Mouse (Mus musculus): ENCODE results near the gene Jade1.
A peak's percentile ranks its signal among the peaks of the same experiment; 100 is the strongest.

The Jade1 gene

DNA sequence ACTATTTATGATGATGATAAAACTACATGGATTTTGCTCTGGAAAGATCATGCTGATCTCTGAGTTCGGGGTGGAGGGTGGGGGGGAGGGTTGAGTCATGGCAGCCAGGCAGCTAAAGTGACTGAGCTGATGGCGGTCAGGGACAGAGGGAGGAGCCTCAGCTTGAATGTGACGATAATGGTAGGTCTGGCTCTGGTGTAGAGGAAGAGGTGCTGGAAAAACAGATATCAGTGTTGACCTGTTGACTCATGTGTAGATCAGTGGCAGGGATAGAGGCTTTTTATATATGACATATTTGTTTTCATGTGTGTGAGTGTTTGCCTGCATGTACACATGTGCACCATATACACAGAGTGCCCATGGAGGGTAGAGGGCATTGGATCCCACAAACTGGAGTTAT is 3.9 kb upstream of the Jade1 start:
- no peak for DNase-seq (ENCODE audit: low spot score)

DNA sequence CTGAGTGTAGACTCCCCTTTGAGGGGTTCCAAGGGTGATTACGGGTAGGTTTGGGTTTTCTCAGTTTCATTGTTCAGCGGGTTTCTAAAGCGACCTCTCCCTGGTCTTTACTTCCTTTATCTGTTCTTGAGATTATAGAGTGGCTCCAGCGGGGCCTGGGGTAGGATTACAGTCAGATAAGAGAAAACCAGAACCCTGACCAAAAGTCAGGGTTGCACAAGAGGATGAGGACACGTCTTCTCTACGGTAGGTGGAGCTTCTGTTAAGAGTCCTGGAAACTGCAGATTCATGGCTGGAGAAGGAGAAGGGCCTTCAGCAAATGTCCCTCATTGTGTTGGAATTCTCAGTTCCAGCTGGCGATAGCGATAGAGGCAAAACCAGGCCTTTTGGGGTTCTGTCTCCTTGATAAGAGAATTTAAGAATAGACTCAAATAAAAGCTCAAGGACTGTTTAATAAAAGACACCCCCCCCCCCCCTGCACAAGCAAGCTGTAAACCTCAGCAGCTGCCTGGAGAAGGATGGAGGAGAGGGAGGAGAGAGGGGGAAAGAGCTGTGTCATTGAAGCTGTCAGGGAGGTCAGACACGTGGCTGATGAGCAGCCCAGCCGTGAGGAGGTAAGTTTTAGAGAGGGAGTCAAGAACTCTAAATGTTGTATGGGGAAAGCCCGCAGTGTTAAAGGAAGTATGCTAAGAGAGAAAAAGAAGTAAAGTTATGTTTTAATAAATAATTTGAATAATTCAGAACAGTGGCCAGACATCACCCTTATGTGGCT is 2.6 kb upstream of the Jade1 start:
- no peak for DNase-seq (ENCODE audit: low spot score)

DNA sequence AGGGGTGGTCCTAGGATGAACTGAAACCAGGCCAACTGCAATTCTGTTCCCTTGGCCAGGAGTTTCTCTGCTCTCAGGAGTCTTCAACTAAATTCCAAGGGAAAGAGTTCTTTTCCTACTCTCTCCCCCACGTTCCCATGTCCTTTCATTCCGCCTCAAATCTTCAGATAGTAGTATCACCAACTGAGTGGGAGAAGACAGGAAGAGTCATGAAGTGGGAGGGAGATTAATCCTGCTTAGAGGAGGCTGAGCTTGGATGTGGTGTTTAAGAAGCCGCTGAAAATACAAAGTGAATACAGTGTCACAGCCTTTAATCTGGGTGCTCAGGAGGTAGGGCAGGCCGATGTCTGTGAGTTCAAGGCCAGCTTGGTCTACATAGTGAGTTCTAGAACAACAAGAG is 1.9 kb upstream of the Jade1 start:
- DNase-seq (ENCODE audit: low spot score): no peak

DNA sequence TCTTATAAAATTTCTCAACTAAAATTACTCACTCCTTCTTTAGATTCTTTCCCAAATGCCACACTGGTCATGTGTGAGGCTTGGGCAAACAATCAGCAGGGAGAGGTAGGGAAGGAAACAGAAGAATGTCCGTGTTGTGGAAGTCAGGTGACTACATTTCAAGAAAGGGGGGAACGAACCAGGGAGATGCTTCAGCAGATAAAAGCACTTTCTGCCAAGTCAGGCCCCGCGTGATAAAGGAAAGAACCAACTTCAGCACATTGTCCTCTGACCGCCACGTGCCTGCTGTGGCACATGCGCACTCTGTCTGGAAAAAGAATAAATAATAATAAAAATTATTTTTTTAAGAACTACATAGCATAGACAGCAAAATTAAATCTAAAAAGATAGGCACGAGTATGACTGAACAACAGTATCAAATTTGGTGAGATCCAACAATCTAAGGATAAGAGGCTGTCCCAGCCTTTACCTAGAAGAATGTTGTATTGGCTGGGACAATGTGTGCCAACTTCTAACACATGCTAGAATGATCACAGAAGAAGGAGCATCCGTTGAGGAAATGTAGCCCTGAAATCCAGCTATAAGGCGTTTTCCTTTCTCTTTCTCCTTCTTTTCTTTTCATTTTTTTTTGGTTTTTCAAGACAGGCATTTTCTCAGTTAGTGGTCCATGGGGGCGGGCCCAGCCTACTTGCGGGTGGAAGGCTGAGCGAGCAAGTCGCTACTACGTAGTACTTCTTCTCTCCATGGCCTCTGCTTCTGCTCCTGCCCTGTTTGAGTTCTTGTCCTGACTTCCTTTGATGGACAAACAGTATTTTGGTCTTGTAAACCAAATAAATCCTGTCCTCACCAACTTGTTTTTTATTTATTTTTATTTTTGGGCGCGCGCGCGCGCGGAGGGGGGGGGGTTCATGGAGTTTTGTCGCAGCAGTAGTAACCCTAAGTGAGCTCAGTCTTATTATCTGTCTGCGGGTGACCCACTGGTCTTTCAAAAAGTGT is 753 bp upstream of the Jade1 start:
- DNase-seq (ENCODE audit: low spot score): no peak

DNA sequence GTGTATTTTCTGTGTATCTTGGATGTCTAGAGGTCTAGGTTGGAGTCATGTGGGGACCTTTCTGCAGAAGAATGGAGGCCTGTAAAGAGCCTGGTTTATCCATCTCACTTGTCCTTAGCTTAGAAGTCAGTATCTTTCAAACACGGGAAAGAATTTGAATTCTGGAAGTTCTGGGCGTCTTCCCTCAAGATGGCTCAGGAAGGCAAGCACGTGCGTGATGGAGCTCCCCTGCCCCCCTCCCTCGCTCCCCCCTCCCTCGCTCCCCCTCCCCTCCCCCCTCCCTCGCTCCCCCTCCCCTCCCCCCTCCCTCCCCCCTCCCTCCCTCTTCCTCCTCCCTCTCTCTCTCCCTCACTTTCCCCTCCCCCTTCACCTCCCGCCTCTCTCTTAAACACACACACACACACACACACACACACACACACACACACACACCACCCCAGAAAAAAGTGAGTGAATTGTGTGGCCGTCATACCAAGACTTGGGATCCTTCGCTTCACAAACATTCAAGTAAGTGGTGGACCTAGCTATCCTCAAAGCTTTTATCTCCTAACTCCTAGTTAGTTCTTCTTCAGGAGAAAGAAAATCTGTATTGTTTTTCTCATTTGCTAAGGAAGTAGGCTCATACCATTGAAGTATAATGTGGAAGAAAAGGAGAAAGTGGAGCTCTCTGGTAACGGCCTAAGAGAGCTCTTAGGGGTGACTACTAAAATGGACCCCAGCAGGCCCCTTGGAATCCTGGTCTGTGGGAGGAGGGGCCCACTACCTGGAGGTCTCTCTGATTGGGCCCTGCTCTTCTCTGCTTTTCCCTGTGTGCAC is 1.1 kb downstream of the Jade1 start:
- DNase-seq (ENCODE audit: low spot score): no peak

DNA sequence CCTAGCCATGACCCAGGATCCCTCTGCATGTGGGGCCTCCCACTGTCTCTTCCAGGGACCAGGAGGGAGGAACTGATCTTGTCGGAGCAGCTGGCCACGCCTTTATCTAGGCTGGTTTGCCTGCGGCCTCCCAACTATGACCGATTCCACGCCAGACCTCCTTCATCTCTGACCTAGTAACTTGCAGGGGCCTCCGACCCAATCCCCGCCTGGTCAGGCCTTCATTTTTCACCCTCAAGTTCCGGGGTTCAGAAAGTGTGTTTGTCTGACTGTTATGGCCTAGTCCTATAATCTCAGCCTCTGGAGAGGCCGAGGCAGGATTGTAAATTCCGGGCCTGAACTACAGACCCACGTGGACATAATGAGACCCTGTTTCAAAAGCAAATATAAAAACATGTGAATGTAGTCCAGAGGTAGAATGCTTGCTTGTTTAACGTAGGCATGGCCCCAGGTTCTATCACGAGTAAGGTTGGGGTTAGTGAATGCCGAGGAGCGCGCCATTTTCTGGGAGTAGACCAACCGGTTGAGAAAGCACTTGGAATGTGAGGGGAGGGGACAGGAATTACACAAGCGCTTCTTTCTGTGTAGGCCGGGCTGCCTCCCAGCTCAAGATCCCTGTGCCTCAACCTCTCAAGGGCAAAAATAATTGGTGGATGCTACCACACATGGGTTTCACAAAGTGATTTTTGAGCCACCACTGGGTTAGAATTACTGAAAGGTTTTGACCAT is 1.9 kb downstream of the Jade1 start:
- no peak for DNase-seq (ENCODE audit: low spot score)

DNA sequence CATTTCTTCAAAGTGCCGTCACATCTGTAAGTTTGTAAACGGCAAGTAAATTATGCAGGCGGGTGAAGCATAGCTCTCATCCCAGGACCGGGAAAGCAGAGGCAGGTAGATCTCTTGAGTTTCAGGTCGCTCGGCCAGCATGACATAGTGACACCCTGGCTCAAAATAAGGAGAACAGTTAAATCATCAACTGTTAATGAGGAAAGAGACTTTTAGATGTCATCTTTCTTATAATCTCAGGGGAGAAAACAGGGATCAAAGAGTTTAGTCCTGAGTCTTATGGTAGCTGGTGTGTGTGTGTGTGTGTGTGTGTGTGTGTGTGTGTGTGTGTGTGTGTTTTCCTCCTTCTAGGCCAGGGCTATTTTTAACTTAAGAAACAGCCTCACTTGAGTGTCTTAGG is 5.0 kb downstream of the Jade1 start:
- no peak for DNase-seq (ENCODE audit: low spot score)

DNA sequence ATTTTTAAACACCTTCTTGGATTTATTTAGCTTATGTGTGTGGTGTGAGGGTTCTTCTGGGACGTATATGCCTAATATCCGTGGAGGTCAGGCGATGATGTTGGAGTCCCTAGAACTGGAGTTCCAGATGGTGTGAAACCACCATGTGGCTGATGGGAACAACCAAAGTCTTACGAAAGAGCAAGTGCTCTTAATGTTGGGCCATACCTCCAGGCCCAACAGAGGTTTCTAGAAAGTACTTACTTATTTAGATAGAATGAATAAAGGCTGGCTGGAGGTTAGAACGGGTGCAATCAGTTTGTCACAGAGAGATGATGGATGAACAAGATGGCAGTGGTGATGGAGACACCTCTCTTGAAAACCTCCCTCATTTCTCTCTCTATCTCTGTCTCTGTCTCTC is 6.3 kb downstream of the Jade1 start:
- DNase-seq (ENCODE audit: low spot score): no peak

DNA sequence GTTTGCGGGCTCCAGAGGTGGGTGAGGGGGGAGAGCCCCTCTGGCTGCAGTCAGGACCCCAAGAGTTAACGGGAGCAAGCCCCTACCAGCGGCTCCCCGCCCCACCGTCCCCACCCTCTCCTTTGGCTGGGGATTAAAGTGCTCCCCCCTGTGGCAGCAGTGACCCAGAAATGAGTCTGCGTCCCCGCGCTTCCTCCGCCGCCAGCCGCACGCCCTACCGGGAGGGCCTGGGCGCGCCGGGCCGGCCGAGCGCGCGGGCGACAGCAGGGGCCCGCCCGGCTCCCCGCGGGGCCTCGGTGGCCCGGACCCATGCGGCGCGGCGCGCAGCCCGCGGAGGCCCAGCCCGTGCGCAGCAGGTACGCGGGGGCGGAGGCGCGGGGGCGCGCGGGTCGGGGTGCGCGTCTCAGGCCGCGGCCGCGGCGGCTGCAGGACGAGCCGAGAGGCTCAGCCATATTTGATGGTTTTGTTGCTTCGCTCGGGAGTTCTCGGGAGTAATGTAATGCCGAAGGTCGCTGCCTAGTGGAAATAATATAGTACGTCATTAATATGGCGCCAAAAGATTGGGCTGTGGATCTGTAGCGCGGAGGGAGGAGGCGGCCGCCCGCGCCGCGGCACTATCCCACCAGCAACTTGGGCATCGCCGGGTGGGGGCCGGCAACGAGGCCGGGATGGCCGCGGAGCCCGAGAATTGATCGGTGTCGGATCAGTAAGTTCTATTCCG is 7.8 kb downstream of the Jade1 start:
- peak; percentile 87 for DNase-seq (ENCODE audit: low spot score)

DNA sequence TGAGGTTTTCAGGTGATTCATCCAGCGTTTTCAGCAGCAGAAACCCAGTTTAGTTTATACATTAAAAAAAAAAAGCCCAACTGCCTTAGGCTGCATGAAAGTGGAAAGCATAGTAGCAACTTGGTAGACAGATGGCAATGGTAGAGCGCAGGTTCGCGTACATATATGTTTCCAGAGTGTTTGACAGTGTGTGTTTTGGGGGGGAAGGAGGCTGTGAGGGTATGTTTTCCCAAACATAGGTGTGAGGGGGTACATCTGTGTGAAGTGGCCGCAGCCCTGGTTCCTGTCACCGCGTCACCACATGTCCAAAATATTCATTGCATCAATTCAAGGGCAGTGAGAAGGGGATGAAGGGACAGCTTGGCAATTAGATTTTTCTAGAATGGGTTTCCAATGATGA is 8.5 kb downstream of the Jade1 start:
- DNase-seq (ENCODE audit: low spot score): no peak

DNA sequence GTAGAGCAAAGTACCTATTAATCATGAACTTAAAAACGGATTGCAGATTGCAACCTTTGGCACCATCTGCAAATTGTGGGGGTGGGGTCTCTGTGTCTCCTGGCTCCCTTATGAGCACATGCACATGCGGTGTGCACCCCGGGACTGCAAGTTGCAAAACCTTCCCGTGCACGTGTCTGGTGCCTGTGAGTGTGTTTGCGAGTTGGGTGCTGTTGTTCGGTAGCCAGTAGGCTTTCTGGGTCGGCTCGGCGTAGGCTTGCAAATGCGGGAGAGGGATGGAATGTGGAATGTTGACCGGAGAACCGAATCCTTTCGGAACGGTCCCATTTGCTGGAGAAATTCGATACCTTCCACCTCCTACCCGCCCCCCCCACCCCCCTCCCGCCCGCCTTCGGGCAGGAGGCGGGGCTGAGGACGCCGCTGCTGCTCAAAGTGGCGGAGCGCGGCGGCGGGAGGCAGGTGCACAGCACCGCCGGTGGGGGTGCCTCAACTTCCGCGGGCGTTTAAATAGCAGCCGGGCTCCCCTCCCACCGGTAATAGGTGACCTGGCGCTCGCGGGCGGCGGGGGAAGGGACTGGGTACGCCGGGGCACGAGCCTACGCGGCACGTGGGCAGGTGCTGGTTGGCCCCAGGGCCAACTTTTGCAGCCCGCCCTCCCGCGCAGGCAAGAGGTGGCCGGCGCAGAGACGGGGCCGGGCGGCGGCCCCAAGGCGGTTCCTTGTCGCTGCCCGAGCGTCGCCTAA is 9.1 kb downstream of the Jade1 start:
- peak; percentile 82 for DNase-seq (ENCODE audit: low spot score)

DNA sequence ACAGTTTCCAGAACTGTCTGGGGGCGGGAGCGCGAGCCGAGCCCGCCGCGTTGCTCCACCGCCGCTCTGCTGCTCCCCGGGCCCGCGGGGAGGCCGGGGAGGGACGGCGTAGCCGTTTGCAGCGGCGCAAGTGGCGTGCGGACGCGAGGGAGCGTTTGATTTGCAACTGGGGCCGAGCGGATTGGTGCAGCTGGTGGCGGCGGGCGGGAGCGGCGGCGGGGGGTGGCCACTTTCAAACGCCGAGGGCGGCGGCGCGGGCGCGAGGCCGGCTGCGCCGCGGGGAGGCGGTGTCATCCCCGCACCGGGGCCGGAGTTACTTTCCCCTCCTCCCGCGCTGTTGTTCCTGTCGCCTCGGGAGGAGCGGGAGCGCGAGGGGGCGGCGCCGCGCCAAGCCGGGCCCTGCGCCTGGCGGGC is 9.9 kb downstream of the Jade1 start:
- DNase-seq (ENCODE audit: low spot score): peak; percentile 87

DNA sequence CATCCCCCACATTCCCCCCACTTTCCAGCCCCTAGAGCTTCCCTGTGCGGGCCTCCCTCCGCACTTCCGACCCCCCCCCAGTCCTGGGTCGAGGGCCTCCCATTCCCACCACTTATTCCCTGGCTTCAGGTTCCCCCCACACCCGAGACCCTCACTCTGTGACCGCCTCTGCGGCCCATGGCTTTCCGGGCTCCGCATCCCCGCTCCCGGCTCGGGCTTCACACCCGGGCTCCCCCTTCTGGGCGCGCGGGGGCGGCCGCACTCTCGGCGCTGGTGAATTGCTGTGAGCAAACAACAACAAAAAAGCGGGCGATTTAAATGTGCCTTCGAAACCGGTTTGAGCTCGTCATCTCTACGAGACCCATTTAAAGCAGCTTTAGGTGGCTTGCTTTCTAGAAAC is 10.4 kb downstream of the Jade1 start:
- DNase-seq (ENCODE audit: low spot score): peak; percentile 91

DNA sequence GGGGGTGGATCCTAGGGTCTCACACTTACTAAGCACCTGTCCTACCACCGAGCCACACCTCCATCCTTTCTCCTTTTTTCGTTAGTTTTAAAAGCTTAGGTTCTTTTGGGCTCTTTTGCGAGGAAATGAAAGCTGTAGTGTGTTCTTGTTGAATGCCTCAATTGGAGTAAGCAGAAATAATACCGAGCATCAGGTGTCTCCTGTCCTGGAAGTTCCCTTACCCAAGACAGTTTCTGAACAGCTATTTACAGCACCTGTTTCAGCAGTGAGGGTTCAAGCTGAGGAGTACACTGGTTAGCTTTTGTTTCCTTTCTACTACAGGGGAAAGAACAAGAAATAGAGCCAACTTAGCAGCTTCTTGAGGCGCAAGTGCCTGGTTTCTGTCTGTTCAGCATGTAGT is 14.4 kb downstream of the Jade1 start:
- no peak for DNase-seq (ENCODE audit: low spot score)

DNA sequence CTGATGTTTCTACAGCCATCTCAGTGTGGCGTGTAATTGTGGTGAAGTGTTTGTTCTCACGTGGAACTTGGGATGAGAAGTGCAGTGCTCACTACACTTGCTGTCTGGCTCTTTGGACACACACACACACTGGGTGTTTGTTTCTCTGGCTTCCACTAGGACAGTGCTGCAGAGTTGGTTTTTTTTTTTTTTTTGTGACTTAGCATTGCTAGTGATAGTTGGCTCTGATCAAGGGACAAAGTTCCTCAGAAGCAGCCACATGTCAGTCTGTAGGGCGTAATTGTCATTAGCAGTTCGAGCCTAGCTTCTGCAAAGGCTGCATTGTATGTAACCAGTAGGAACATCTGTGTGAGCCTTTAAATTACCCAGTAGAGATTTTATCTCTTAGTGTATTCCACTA is 16.6 kb downstream of the Jade1 start:
- no peak for DNase-seq (ENCODE audit: low spot score)

DNA sequence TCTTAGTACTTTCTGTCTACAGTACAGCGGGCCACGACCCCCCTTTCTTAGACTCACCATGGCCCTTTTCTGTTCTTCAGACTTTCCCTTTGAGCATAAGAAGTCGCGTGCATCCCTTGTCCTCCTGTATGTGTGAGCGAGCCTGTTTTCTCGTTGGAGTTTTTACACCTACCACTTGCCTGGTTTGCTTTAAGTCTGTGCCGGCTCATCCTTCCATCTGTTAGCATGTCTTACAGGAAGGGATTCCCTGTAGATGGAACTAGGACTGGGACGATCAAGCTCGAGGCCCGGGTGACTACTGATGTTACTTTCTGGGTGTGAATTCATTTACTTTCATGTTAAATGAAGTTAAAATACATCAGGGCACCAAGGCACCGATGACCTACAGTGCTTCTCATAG is 17.4 kb downstream of the Jade1 start:
- no peak for DNase-seq (ENCODE audit: low spot score)

DNA sequence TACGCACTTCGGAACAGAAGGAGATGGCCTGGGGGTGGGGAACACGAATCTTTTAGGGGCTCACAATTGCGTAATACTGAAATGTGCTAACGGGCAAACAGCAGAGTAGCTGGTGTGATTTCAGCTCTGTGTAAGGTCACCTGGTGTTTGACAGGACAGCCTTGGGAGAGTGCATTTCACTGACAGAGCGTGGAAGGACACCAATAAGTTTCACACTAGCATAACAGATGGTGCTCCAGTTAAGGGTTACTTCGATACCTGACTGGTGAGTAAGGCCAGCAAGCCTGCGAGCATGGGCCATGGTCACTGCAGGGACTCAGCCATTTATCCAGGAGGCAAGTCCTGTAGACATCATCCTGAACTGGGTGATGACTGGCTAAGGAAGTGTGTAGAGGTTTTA is 18.7 kb downstream of the Jade1 start:
- DNase-seq (ENCODE audit: low spot score): no peak

DNA sequence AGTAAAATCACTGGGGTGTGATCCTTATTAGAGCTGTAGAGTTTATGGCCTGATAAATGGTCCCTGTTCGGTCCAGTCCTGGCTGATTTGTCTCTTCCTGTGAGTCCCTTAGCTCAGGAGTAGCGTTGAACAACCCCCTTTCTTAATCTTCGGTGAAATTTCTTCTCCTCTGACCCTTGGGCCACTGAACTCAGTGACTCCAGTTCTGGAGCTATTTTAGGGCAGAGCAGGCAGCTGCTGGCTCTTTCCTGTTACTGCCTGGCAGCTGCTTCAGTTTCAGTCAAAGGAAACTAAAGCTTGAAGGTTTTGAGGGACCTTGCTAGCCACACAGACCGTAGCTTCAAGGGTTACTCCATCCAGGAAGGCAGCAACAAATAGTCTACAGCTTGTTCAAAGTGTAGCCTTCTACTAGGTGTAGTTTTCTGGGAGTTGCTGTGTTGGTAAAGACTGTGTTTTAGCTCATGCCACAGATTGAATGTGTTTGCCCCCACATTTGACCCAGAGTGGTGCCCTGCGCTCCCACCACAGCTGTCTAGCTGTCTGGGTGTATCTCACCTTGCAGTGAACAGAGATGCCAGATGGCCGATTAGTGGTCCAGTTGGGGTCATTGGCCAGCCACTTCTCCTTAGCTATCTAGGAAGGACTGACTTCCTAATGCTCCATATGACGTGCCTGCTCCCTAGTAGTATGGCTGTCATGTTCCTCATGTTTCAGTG is 19.3 kb downstream of the Jade1 start:
- no peak for DNase-seq (ENCODE audit: low spot score)

DNA sequence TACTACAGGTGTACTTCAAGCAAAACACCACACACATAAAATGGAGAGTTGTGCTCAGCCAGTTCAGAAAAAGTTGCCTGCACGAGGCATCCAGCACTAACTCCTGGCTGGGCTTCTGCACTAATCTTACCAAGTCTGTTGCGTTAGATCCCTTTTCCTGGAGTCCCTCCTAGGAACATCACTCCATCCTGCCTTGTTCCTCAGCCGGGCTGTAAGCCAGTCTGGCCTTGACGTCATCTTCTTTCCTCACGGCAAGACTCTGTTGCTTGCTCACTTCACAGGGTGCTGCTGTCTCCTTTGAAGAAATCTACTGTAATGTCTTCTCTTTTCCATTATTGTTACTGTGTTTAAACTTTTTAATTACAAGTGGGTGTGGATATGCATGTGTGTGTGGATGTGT is 20.4 kb downstream of the Jade1 start:
- no peak for DNase-seq (ENCODE audit: low spot score)

DNA sequence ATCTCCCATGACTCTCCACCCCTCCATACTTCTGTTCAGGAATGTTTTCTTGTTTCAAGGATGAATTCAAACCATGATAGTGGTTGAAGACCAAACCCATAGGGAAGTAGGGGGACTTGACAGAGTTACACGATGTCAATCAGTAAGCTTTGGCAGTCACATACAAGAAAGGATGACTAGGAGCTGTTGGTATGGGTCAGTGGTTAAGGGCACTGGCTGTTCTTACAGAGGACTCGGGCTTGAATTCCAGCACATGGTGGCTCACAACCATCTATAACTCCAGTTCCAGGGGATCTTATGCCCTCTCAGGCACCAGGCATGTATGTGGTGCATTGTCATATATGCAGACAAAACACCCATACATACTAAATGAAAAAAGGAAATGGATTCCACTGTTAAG is 21.7 kb downstream of the Jade1 start:
- DNase-seq (ENCODE audit: low spot score): no peak
